In the genomic region with DNA sequence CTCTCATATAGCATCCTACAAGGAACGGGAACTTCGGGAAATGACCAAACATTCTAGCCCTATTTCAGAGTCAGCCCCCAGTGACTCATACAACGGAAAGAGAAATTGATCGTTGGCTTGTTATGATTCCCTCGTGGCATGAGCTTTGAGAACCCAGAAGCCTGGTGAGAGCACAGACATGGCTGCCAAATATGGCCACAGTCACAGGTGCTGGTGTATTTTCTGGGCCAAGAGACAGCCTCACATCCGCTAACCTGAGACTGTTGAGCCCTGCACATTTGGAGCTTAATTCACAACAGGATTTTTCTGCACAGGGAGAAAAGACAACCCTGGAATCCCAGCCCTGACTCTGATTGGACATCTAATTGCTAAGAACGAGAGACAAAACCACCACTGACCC, we compare ENCODE assay signal across 14 mouse cellular contexts.
DNase-seq lines count a peak whose midpoint lies in the region.
"Had no signal": no experiment of that assay in that cellular context is flagged by ENCODE, and none has a peak within 500 bp of the region (broad histone marks: within the 10 kb centered on the region; RNA-seq: fewer than 3 reads in every experiment).

No protein-coding gene starts in this region.

- intact Hi-C loops in gastrocnemius, postnatal 14 days (cut with DNase I; ENCODE audit: low total_unique reads), result no loop called here

- peak; percentile 5 for DNase-seq in Muller cell, postnatal 12 days (ENCODE audit: inconsistent ontology term)
- peak; percentile 78 for DNase-seq in cerebellum, adult 11 months
- DNase-seq in cerebellum, adult 8-10 months, result peak; percentile 78
- DNase-seq in cerebellum, postnatal 14 days, result peak; percentile 70 to 85
- DNase-seq in lung, postnatal 4 days, result no peak
- no peak for DNase-seq in gastrocnemius, postnatal 14 days
- no peak for DNase-seq in frontal cortex, postnatal 36 days (ENCODE audit: low spot score in 2 of 2)
- DNase-seq in right cerebral cortex, postnatal 25 days, result no peak
- DNase-seq: adrenal gland, postnatal 10 days; gastrocnemius, adult 2 months; gastrocnemius, postnatal 36 days; heart, adult 11 months; heart, postnatal 14 days; kidney, adult 8-10 months had no signal

Comparison
In these comparisons a context has a peak if more than half of its experiments do, and no peak if none do; other contexts are left out.
1. DNase-seq: peak in Muller cell, postnatal 12 days (single experiment), cerebellum, adult 11 months (single experiment), cerebellum, adult 8-10 months (single experiment) and cerebellum, postnatal 14 days (2 of 2); none in lung, postnatal 4 days (0 of 2), gastrocnemius, postnatal 14 days (single experiment), frontal cortex, postnatal 36 days (0 of 2) and right cerebral cortex, postnatal 25 days (single experiment).